In genomic region chr16:90389103-90389750, GRCm38 (mm10) we compare ENCODE assay signal across 10 mouse cellular contexts. TPM values are rescaled to one million over a fixed set of nuclear protein-coding genes. Genes with fewer than 3 reads are reported as not detected.
A peak's percentile ranks its signal among the peaks of the same experiment; 100 is the strongest.
DNase-seq lines count a peak whose midpoint lies in the region; ATAC-seq lines count a peak whose summit lies in the region.
"Had no signal": no experiment of that assay in that cellular context is flagged by ENCODE, and none has a peak within 500 bp of the region (broad histone marks: within the 10 kb centered on the region; RNA-seq: fewer than 3 reads in every experiment).

No protein-coding gene starts in this region.

- ATAC-seq in hindbrain, embryonic 12.5 days (ENCODE audit: low FRiP score), result no peak
- ATAC-seq in midbrain, embryonic 15.5 days (replicated peaks), result no peak

- peaks cover 4% of the 10 kb centered on the region; the same call in 1 of the 2 replicates for H3K27me3 ChIP-seq in hindbrain, embryonic 12.5 days
- no peaks in the 10 kb centered on the region for H3K27me3 ChIP-seq in midbrain, embryonic 15.5 days (replicated peaks)

- peak overlapping the region; percentile 65; the same call in 1 of the 2 replicates for H3K4me3 ChIP-seq in hindbrain, embryonic 12.5 days
- H3K4me3 ChIP-seq in midbrain, embryonic 15.5 days, result peak overlapping the region; percentile 74

- H3K36me3 ChIP-seq in hindbrain, embryonic 12.5 days, result peaks cover 29% of the 10 kb centered on the region
- H3K36me3 ChIP-seq in midbrain, embryonic 15.5 days (replicated peaks), result no peaks in the 10 kb centered on the region

- 72% methylated on average over 15 of the region's 15 CpGs for WGBS in hindbrain, embryonic 12.5 days
- WGBS in midbrain, embryonic 15.5 days, result 57% methylated on average over 15 of the region's 15 CpGs

- H3K27ac ChIP-seq in hindbrain, embryonic 12.5 days, result no peak overlapping the region
- H3K27ac ChIP-seq in midbrain, embryonic 15.5 days, result no peak overlapping the region

- intact Hi-C loops in left cerebral cortex, postnatal 25 days (cut with DNase I), result loop anchor here (5.0 kb wide), 1 partner anchor 108 kb away; no protein-coding TSS in a partner anchor
- intact Hi-C loops in left cerebral cortex, postnatal 10 days (cut with DNase I), result loop anchor here (5.0 to 10.0 kb wide), 2 partner anchors 96 to 233 kb away; no protein-coding TSS in a partner anchor

- no peaks in the 10 kb centered on the region; the same call in 1 of the 2 replicates for H3K9me3 ChIP-seq in hindbrain, embryonic 12.5 days (replicated peaks)
- H3K9me3 ChIP-seq in midbrain, embryonic 15.5 days, result no peaks in the 10 kb centered on the region

- peak; percentile 41 to 50 for DNase-seq in frontal cortex, adult 2 months (ENCODE audit: extremely low spot score in 1 of 2, low spot score in 1 of 2)
- DNase-seq in frontal cortex, postnatal 14 days (ENCODE audit: low spot score in 2 of 2), result no peak
- peak; percentile 22 to 78 for DNase-seq in left cerebral cortex, postnatal 25 days (ENCODE audit: low spot score in 2 of 2)
- DNase-seq in left cerebral cortex, postnatal 10 days (ENCODE audit: extremely low spot score in 1 of 2, low spot score in 2 of 2), result no peak
- no peak for DNase-seq in adrenal gland, adult (ENCODE audit: inconsistent age in 2 of 2, low spot score in 1 of 2)
- no peak for DNase-seq in thymus, postnatal 36 days
- DNase-seq: cerebellum, adult 8-10 months; liver had no signal

- peak overlapping the region; percentile 80 for H3K4me2 ChIP-seq in hindbrain, embryonic 12.5 days (replicated peaks)
- peak overlapping the region; percentile 86 for H3K4me2 ChIP-seq in midbrain, embryonic 15.5 days

- H3K4me1 ChIP-seq in hindbrain, embryonic 12.5 days, result peaks cover 44% of the 10 kb centered on the region
- peaks cover 43% of the 10 kb centered on the region for H3K4me1 ChIP-seq in midbrain, embryonic 15.5 days

- peak overlapping the region; percentile 18; the same call in 1 of the 2 replicates for H3K9ac ChIP-seq in hindbrain, embryonic 12.5 days
- H3K9ac ChIP-seq in midbrain, embryonic 15.5 days, result no peak overlapping the region

RNA-seq across cellular contexts. Expression of gene Hunk, which starts 3.4 kb away (rescaled TPM):
- polyA plus RNA-seq in frontal cortex, adult 2 months (2012; rRNA removed), result 7.6 and 8.0 TPM in 2 replicates
- 10 to 100 TPM; 12.7 to 18.7 TPM for total RNA-seq in left cerebral cortex, postnatal 25 days (2021)
- 1 to 10 TPM; 8.7 TPM for total RNA-seq in left cerebral cortex, postnatal 10 days (2021)
- 17.9 and 18.9 TPM in 2 replicates for polyA plus RNA-seq in hindbrain, embryonic 12.5 days (2016; fragmentation: Nextera tagmentation; extraction: Ambion mirVana)
- 7.3 TPM in 2 replicates for polyA plus RNA-seq in midbrain, embryonic 15.5 days (2015; fragmentation: Nextera tagmentation; extraction: Ambion mirVana)

Comparison
In these comparisons a context has a peak if more than half of its experiments do, and no peak if none do; other contexts are left out.
1. DNase-seq: peak in frontal cortex, adult 2 months (2 of 2) and left cerebral cortex, postnatal 25 days (2 of 2); none in frontal cortex, postnatal 14 days (0 of 2), left cerebral cortex, postnatal 10 days (0 of 2), adrenal gland, adult (0 of 2) and thymus, postnatal 36 days (0 of 2).